Mouse (Mus musculus): ENCODE measurements around the gene Eif4ebp2.

The Eif4ebp2 gene

GRCm38 (mm10) chr10:61383021-61383714 is 69.3 kb downstream of the Eif4ebp2 start, which contains the start of gene Pald1:
Pald1 (minus strand) TSS chr10:61383530.
- peak; percentile 76 for DNase-seq (ENCODE audit: low read depth, low spot score)

- peak; percentile 23 for DNase-seq (ENCODE audit: low read depth, low spot score)
Measured at GRCm38 (mm10) chr10:61382281-61382731, 70.2 kb downstream of the Eif4ebp2 start.

DNA sequence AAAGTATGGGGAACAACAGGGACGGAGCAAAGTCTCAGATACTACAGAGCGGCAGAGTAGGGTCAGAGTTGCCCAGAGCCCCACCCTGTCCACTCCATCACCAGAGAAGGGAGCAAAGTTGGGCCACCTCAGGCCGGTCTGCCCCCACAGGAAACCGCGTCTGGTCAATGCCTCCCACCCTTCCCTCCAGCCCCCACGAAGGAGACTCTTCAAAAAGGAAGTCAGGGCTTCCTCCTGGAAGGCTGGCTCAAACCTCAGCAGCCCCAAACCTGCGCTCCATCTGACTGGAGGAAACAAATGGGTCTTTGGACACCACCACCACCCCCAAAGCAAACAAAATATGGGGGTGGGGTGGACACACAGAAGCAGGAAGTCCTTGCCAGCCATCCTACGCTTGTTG is 70.6 kb downstream of the Eif4ebp2 start:
- DNase-seq (ENCODE audit: low read depth, low spot score): no peak

- no peak for DNase-seq (ENCODE audit: low read depth, low spot score)
Measured at GRCm38 (mm10) chr10:61380186-61380585, 72.3 kb downstream of the Eif4ebp2 start.

GRCm38 (mm10) chr10:61379340-61380040 is 73.0 kb downstream of the Eif4ebp2 start:
- DNase-seq (ENCODE audit: low read depth, low spot score): no peak

DNA sequence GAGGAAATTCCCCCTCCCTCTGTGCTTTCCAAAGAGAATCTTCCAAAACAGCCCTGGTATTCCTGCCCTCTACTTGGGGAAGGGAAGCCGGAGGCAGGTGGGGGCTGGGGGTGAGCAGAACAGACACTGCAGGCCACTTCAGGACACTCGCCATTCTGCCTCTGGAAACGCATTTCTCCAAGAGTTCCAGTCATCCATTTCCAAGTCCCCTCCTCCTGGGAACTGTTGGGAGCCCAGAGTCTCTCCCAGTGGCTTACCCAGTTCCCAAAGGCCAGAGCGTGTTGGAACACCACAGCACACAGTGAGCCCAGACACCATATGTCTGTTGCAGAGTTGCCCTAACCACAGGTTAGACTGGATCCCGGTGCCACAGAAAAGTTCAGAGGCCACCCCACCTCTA is 73.8 kb downstream of the Eif4ebp2 start:
- no peak for DNase-seq (ENCODE audit: low read depth, low spot score)
